Mouse (Mus musculus): ENCODE measurements around the gene Mboat2. TPM values are rescaled to one million over a fixed set of nuclear protein-coding genes. Genes with fewer than 3 reads are reported as not detected.

Mboat2 gene
- polyA plus RNA-seq, 2 experiments: 25.2 to 70.5 TPM

GRCm38 (mm10) chr12:24948344-24948743 lies 117.7 kb downstream of the Mboat2 start:
- H3K27ac ChIP-seq (replicated peaks; ENCODE audit: low read depth, low read length): no peak overlapping the region
- no peaks in the 10 kb centered on the region for H3K27me3 ChIP-seq (ENCODE audit: control insufficient read depth, insufficient read depth, low read length)
- 64% methylated on average over 3 of the region's 3 CpGs for WGBS
- no peak overlapping the region for H3K4me2 ChIP-seq (replicated peaks; ENCODE audit: low read depth, low read length, severe bottlenecking)
- no peak for TF ChIP-seq POLR2A (IDR thresholded peaks at IDR 0.05; ENCODE audit: borderline replicate concordance, extremely low read depth, insufficient read depth, insufficient read length)
- DNase-seq (ENCODE audit: low spot score) (peak; percentile 73), ATAC-seq (ENCODE audit: low FRiP score, low read depth) (no peak)
- H3K4me3 ChIP-seq (replicated peaks; ENCODE audit: low read length): no peak overlapping the region
- H3K9ac ChIP-seq (ENCODE audit: low read depth, low read length, severe bottlenecking): no peak overlapping the region
- H3K9me3 ChIP-seq (ENCODE audit: control insufficient read depth, low read length): 0 out of 2 replicates have a peak, but pooled peaks cover 3% of the 10 kb centered on the region
- H3K4me1 ChIP-seq (ENCODE audit: control insufficient read depth, insufficient read depth, low read length): peaks cover 3% of the 10 kb centered on the region
- peaks cover 60% of the 10 kb centered on the region for H3K36me3 ChIP-seq (ENCODE audit: control insufficient read depth, insufficient read depth, low read length)

- Histone ChIP-seq H3K9ac (ENCODE audit: low read depth, low read length, severe bottlenecking) (no peak overlapping the region), H3K27me3 (ENCODE audit: control insufficient read depth, insufficient read depth, low read length) (no peaks in the 10 kb centered on the region), H3K4me1 (ENCODE audit: control insufficient read depth, insufficient read depth, low read length) (peaks cover 3% of the 10 kb centered on the region), H3K36me3 (ENCODE audit: control insufficient read depth, insufficient read depth, low read length) (peaks cover 66% of the 10 kb centered on the region), H3K9me3 (ENCODE audit: control insufficient read depth, low read length) (0 out of 2 replicates have a peak, but pooled peaks cover 3% of the 10 kb centered on the region), H3K4me2 (replicated peaks; ENCODE audit: low read depth, low read length, severe bottlenecking) (no peak overlapping the region), H3K4me3 (replicated peaks; ENCODE audit: low read length) (no peak overlapping the region), H3K27ac (replicated peaks; ENCODE audit: low read depth, low read length) (no peak overlapping the region)
- ATAC-seq (ENCODE audit: low FRiP score, low read depth): no peak
- TF ChIP-seq POLR2A (IDR thresholded peaks at IDR 0.05; ENCODE audit: borderline replicate concordance, extremely low read depth, insufficient read depth, insufficient read length): no peak
- no peak for DNase-seq (ENCODE audit: low spot score)
- 72% methylated on average over 7 of the region's 7 CpGs for WGBS
Measured at GRCm38 (mm10) chr12:24950376-24951046, 119.8 kb downstream of the Mboat2 start.

GRCm38 (mm10) chr12:24952147-24952546 lies 121.5 kb downstream of the Mboat2 start:
- WGBS: 42% methylated on average over 6 of the region's 6 CpGs
- no peak overlapping the region for H3K4me3 ChIP-seq (replicated peaks; ENCODE audit: low read length)
- ATAC-seq (ENCODE audit: low FRiP score, low read depth) (peak; percentile 60; the same call in 1 of the 2 replicates), DNase-seq (ENCODE audit: low spot score) (peak; percentile 71)
- H3K9ac ChIP-seq (ENCODE audit: low read depth, low read length, severe bottlenecking): no peak overlapping the region
- H3K36me3 ChIP-seq (ENCODE audit: control insufficient read depth, insufficient read depth, low read length): peaks cover 53% of the 10 kb centered on the region
- H3K4me2 ChIP-seq (replicated peaks; ENCODE audit: low read depth, low read length, severe bottlenecking): no peak overlapping the region
- H3K4me1 ChIP-seq (ENCODE audit: control insufficient read depth, insufficient read depth, low read length): peaks cover 3% of the 10 kb centered on the region
- TF ChIP-seq POLR2A (IDR thresholded peaks at IDR 0.05; ENCODE audit: borderline replicate concordance, extremely low read depth, insufficient read depth, insufficient read length): no peak
- H3K27me3 ChIP-seq (ENCODE audit: control insufficient read depth, insufficient read depth, low read length): no peaks in the 10 kb centered on the region
- no peak overlapping the region for H3K27ac ChIP-seq (replicated peaks; ENCODE audit: low read depth, low read length)
- 0 out of 2 replicates have a peak, but pooled peaks cover 3% of the 10 kb centered on the region for H3K9me3 ChIP-seq (ENCODE audit: control insufficient read depth, low read length)

- Histone ChIP-seq H3K9ac (ENCODE audit: low read depth, low read length, severe bottlenecking) (no peak overlapping the region), H3K36me3 (ENCODE audit: control insufficient read depth, insufficient read depth, low read length) (peaks cover 50% of the 10 kb centered on the region), H3K4me1 (ENCODE audit: control insufficient read depth, insufficient read depth, low read length) (peaks cover 3% of the 10 kb centered on the region), H3K4me2 (replicated peaks; ENCODE audit: low read depth, low read length, severe bottlenecking) (no peak overlapping the region), H3K4me3 (replicated peaks; ENCODE audit: low read length) (no peak overlapping the region), H3K27me3 (ENCODE audit: control insufficient read depth, insufficient read depth, low read length) (no peaks in the 10 kb centered on the region), H3K27ac (replicated peaks; ENCODE audit: low read depth, low read length) (no peak overlapping the region), H3K9me3 (ENCODE audit: control insufficient read depth, low read length) (0 out of 2 replicates have a peak, but pooled peaks cover 3% of the 10 kb centered on the region)
- DNase-seq (ENCODE audit: low spot score) (no peak), ATAC-seq (ENCODE audit: low FRiP score, low read depth) (no peak)
- no peak for TF ChIP-seq POLR2A (IDR thresholded peaks at IDR 0.05; ENCODE audit: borderline replicate concordance, extremely low read depth, insufficient read depth, insufficient read length)
- WGBS: 82% methylated on average over 9 of the region's 9 CpGs
Measured at GRCm38 (mm10) chr12:24955137-24955536, 124.5 kb downstream of the Mboat2 start.

GRCm38 (mm10) chr12:24958526-24958925 lies 127.8 kb downstream of the Mboat2 start:
- no peak for DNase-seq (ENCODE audit: low spot score)
- WGBS: 90% methylated on average over 3 of the region's 3 CpGs
- H3K4me2 ChIP-seq (replicated peaks; ENCODE audit: low read depth, low read length, severe bottlenecking): no peak overlapping the region
- no peak overlapping the region for H3K27ac ChIP-seq (replicated peaks; ENCODE audit: low read depth, low read length)
- peaks cover 26% of the 10 kb centered on the region for H3K36me3 ChIP-seq (ENCODE audit: control insufficient read depth, insufficient read depth, low read length)
- H3K9ac ChIP-seq (ENCODE audit: low read depth, low read length, severe bottlenecking): no peak overlapping the region
- no peak for TF ChIP-seq POLR2A (IDR thresholded peaks at IDR 0.05; ENCODE audit: borderline replicate concordance, extremely low read depth, insufficient read depth, insufficient read length)
- no peaks in the 10 kb centered on the region for H3K27me3 ChIP-seq (ENCODE audit: control insufficient read depth, insufficient read depth, low read length)
- no peak for ATAC-seq (ENCODE audit: low FRiP score, low read depth)
- no peaks in the 10 kb centered on the region for H3K9me3 ChIP-seq (ENCODE audit: control insufficient read depth, low read length)
- H3K4me1 ChIP-seq (ENCODE audit: control insufficient read depth, insufficient read depth, low read length): peaks cover 5% of the 10 kb centered on the region; the same call in 1 of the 2 replicates
- no peak overlapping the region for H3K4me3 ChIP-seq (replicated peaks; ENCODE audit: low read length)

Measured in limb, embryonic 14.5 days (tissue).